Mouse (Mus musculus) limb, embryonic 10.5 days (tissue): ENCODE data around the gene Tas2r126. TPM values are rescaled to one million over a fixed set of nuclear protein-coding genes. Genes with fewer than 3 reads are reported as not detected.
"Not testable (repeated sequence)": the region's sequence is repeated elsewhere in the genome, so short reads cannot be mapped to it uniquely, and the experiment has no call there.

Experiments
- DNase-seq: peaks from one replicate; pipeline ENCODE4 v3.0.0-alpha.2; 2017; ENCODE audit warnings: low spot score
- H3K27ac ChIP-seq: fragments of 300-500 bp; sonication (generic); 2 replicates; pipeline ENCODE4 v1.5.1; 2016; ENCODE audit warnings: mild to moderate bottlenecking
- H3K27me3 ChIP-seq: fragments of 300-500 bp; sonication (generic); 2 replicates; pipeline ENCODE4 v1.6.1; 2016; ENCODE audit warnings: low read depth, mild to moderate bottlenecking; ENCODE audit not compliant: poor library complexity, severe bottlenecking
- H3K36me3 ChIP-seq: fragments of 300-500 bp; sonication (generic); 2 replicates; pipeline ENCODE4 v1.6.1; 2016; ENCODE audit warnings: mild to moderate bottlenecking, moderate library complexity
- H3K4me1 ChIP-seq: fragments of 300-500 bp; sonication (generic); 2 replicates; pipeline ENCODE4 v1.6.1; 2016
- H3K4me3 ChIP-seq: fragments of 300-500 bp; sonication (generic); 2 replicates; pipeline ENCODE4 v1.5.1; 2016; ENCODE audit warnings: mild to moderate bottlenecking, moderate library complexity
- H3K9me3 ChIP-seq: fragments of 300-500 bp; sonication (generic); replicated peaks from 2 replicates; pipeline ENCODE4 v1.6.1; 2016; ENCODE audit warnings: mild to moderate bottlenecking
- WGBS: fragments of 180-500 bp; shearing (Covaris S2); methylation state at CpG from one replicate; pipeline ENCODE4 v1.1.7; 2016; 5-methylcytosine and 5-hydroxymethylcytosine counted together
- polyA plus RNA-seq: library from polyadenylated mRNA; unstranded; fragments of >200 nt; fragmentation: Nextera tagmentation; extraction: Ambion mirVana; gene quantifications from 2 replicates; pipeline ENCODE4 v1.2.1, GENCODE M21; 2016

Gene Tas2r126
- polyA plus RNA-seq, 1 experiment from 2014 or later, result not detected

- H3K9me3 ChIP-seq, result no peaks in the 10 kb centered on the region
- WGBS, result 73% methylated on average over 2 of the region's 2 CpGs
- no peak for DNase-seq
These were observed 781 bp upstream of the Tas2r126 start for GRCm38 (mm10) chr6:42433554-42433953.

GRCm38 (mm10) chr6:42435490-42435889, 1.2 kb downstream of the Tas2r126 start:
- Histone ChIP-seq H3K9me3 (no peaks in the 10 kb centered on the region), H3K4me1 (no peaks in the 10 kb centered on the region), H3K4me3 (no peak overlapping the region), H3K27me3 (no peaks in the 10 kb centered on the region), H3K36me3 (no peaks in the 10 kb centered on the region), H3K27ac (no peak overlapping the region)
- DNase-seq, result no peak
- 76% methylated on average over 2 of the region's 2 CpGs for WGBS

More at GRCm38 (mm10) chr6:42433554-42433953, 781 bp upstream of the Tas2r126 start:
- Histone ChIP-seq H3K4me3 (no peak overlapping the region), H3K27ac (no peak overlapping the region), H3K36me3 (no peaks in the 10 kb centered on the region), H3K4me1 (no peaks in the 10 kb centered on the region), H3K27me3 (no peaks in the 10 kb centered on the region)

- H3K36me3 ChIP-seq, result no peaks in the 10 kb centered on the region
- no peak overlapping the region for H3K4me3 ChIP-seq
- no peaks in the 10 kb centered on the region for H3K9me3 ChIP-seq
- H3K4me1 ChIP-seq, result no peaks in the 10 kb centered on the region
- no peaks in the 10 kb centered on the region for H3K27me3 ChIP-seq
- no peak for DNase-seq
- H3K27ac ChIP-seq, result no peak overlapping the region
- 81% methylated on average over 2 of the region's 2 CpGs for WGBS
These were observed 7.1 kb downstream of the Tas2r126 start for GRCm38 (mm10) chr6:42441395-42441794.

- H3K36me3 ChIP-seq, result no peaks in the 10 kb centered on the region
- WGBS, result 89% methylated on average over 2 of the region's 2 CpGs
- no peak for DNase-seq
- no peak overlapping the region for H3K27ac ChIP-seq
- no peaks in the 10 kb centered on the region for H3K9me3 ChIP-seq
- no peaks in the 10 kb centered on the region for H3K4me1 ChIP-seq
- no peak overlapping the region for H3K4me3 ChIP-seq
- no peaks in the 10 kb centered on the region for H3K27me3 ChIP-seq
These were observed 10.2 kb downstream of the Tas2r126 start for GRCm38 (mm10) chr6:42444491-42444890.

GRCm38 (mm10) chr6:42447381-42447780, 13.0 kb downstream of the Tas2r126 start:
- no peaks in the 10 kb centered on the region for H3K27me3 ChIP-seq
- H3K9me3 ChIP-seq, result no peaks in the 10 kb centered on the region
- 88% methylated on average over 2 of the region's 2 CpGs for WGBS
- no peaks in the 10 kb centered on the region for H3K4me1 ChIP-seq
- H3K4me3 ChIP-seq, result no peak overlapping the region
- DNase-seq, result no peak
- H3K27ac ChIP-seq, result no peak overlapping the region
- H3K36me3 ChIP-seq, result no peaks in the 10 kb centered on the region

GRCm38 (mm10) chr6:42465096-42465495, 30.8 kb downstream of the Tas2r126 start, which contains the start of gene Olfr458:
Olfr458 (minus strand) TSS chr6:42465196.
- Histone ChIP-seq H3K4me3 (no peak within 1 kb of the TSS), H3K27me3 (no peaks in the 10 kb centered on the region), H3K27ac (no peak within 1 kb of the TSS), H3K9me3 (no peaks in the 10 kb centered on the region; the same call in 1 of the 2 replicates), H3K4me1 (no peaks in the 10 kb centered on the region), H3K36me3 (no peaks in the 10 kb centered on the region)
- no peak for DNase-seq
- 88% methylated on average over 1 of the region's 1 CpGs for WGBS

- Histone ChIP-seq H3K9me3 (no peaks in the 10 kb centered on the region), H3K4me1 (no peaks in the 10 kb centered on the region), H3K27ac (no peak overlapping the region), H3K36me3 (no peaks in the 10 kb centered on the region), H3K27me3 (no peaks in the 10 kb centered on the region), H3K4me3 (no peak overlapping the region)
- WGBS, result 92% methylated on average over 4 of the region's 4 CpGs
- DNase-seq, result no peak
These were observed 36.2 kb downstream of the Tas2r126 start for GRCm38 (mm10) chr6:42470542-42470941.

- DNase-seq, H3K27me3 ChIP-seq, H3K36me3 ChIP-seq, H3K4me1 ChIP-seq, H3K9me3 ChIP-seq, H3K27ac ChIP-seq, H3K4me3 ChIP-seq: not testable (repeated sequence)
- 96% methylated on average over 4 of the region's 4 CpGs for WGBS
These were observed 37.0 kb downstream of the Tas2r126 start for GRCm38 (mm10) chr6:42471298-42471697.

GRCm38 (mm10) chr6:42476235-42476634, 41.9 kb downstream of the Tas2r126 start, which contains the start of gene Olfr457:
Olfr457 (minus strand) TSS chr6:42476335.
- Histone ChIP-seq H3K4me1 (no peaks in the 10 kb centered on the region), H3K9me3 (no peaks in the 10 kb centered on the region), H3K27ac (no peak within 1 kb of the TSS), H3K4me3 (no peak within 1 kb of the TSS), H3K27me3 (no peaks in the 10 kb centered on the region), H3K36me3 (no peaks in the 10 kb centered on the region)
- WGBS, result 76% methylated on average over 1 of the region's 1 CpGs
- no peak for DNase-seq

GRCm38 (mm10) chr6:42484633-42485032, 50.3 kb downstream of the Tas2r126 start:
- H3K4me3 ChIP-seq, result no peak overlapping the region
- no peaks in the 10 kb centered on the region for H3K36me3 ChIP-seq
- no peak for DNase-seq
- no peaks in the 10 kb centered on the region for H3K27me3 ChIP-seq
- no peaks in the 10 kb centered on the region for H3K4me1 ChIP-seq
- no peaks in the 10 kb centered on the region for H3K9me3 ChIP-seq
- H3K27ac ChIP-seq, result no peak overlapping the region

Other genes with a start within 250 kb of the Tas2r126 start
- gene Tas2r144, start 219.2 kb upstream of the Tas2r126 start, polyA plus RNA-seq, result not detected in 2 replicates
- 12.3 and 19.5 TPM in 2 replicates for gene Gstk1, start 188.6 kb upstream of the Tas2r126 start, polyA plus RNA-seq
- gene Tmem139, start 172.6 kb upstream of the Tas2r126 start, polyA plus RNA-seq, result 0.25 and 1.2 TPM in 2 replicates
- 77.0 and 91.8 TPM in 2 replicates for gene Casp2, start 169.6 kb upstream of the Tas2r126 start, polyA plus RNA-seq
- 0.59 and 0.64 TPM in 2 replicates for gene Clcn1, start 147.8 kb upstream of the Tas2r126 start, polyA plus RNA-seq
- 0.44 and 0.65 TPM in 2 replicates for gene Fam131b, start 109.9 kb upstream of the Tas2r126 start, polyA plus RNA-seq
- gene Zyx, start 84.9 kb upstream of the Tas2r126 start, polyA plus RNA-seq, result 115 and 126 TPM in 2 replicates
- gene Epha1, start 61.3 kb upstream of the Tas2r126 start, polyA plus RNA-seq, result 7.2 and 7.7 TPM in 2 replicates
- not detected in 2 replicates for gene Tas2r143, start 34.3 kb upstream of the Tas2r126 start, polyA plus RNA-seq
- not detected in 2 replicates for gene Tas2r135, start 29.1 kb upstream of the Tas2r126 start, polyA plus RNA-seq
- gene Olfr458, start 30.7 kb downstream of the Tas2r126 start, polyA plus RNA-seq, result not detected in 2 replicates
- 0.04 TPM in 1 of 2 replicates, not detected in the other for gene Olfr457, start 41.8 kb downstream of the Tas2r126 start, polyA plus RNA-seq
- 0.18 TPM in 1 of 2 replicates, not detected in the other for gene Olfr456, start 52.7 kb downstream of the Tas2r126 start, polyA plus RNA-seq
- not detected in 2 replicates for gene Olfr455, start 113.1 kb downstream of the Tas2r126 start, polyA plus RNA-seq
- gene Tcaf3, start 163.2 kb downstream of the Tas2r126 start, polyA plus RNA-seq, result not detected in 2 replicates
- gene Tcaf2, start 210.7 kb downstream of the Tas2r126 start, polyA plus RNA-seq, result 3.9 and 5.3 TPM in 2 replicates